Mouse (Mus musculus): ENCODE data around the gene Ccdc81. TPM values are rescaled to one million over a fixed set of nuclear protein-coding genes. Genes with fewer than 3 reads are reported as not detected.

Ccdc81 gene
- polyA plus RNA-seq, 1 experiment from 2014 or later, result 1.6 TPM

DNA sequence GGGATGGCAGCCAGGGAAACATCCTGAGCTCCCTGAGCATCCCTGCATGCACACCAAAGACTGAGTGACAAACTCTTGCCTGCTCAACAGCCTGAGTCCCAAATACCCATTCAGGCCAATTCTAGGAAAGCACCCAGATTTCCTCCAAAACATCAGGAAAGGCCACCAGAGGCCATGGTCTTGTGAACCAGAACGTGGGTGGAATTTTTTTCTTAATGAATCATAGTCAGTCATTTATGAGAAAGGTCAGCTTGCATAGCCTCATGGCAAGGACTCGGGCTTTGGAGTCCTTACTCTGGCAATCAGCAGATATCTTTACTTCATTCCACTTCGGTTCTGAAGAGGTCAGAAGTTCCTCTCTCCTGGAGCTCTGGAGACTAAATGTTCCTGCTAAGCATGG, 52.9 kb downstream of the Ccdc81 start:
- WGBS, result 83% methylated on average over 3 of the region's 3 CpGs
- no peaks in the 10 kb centered on the region for H3K9me3 ChIP-seq (replicated peaks; ENCODE audit: control insufficient read depth, low read length, poor library complexity, severe bottlenecking)
- no peak overlapping the region for H3K4me2 ChIP-seq (ENCODE audit: low read length)
- ATAC-seq, result no peak
- no peaks in the 10 kb centered on the region for H3K27me3 ChIP-seq (ENCODE audit: control insufficient read depth, insufficient read depth, low read depth, low read length)
- H3K4me3 ChIP-seq (ENCODE audit: low read depth, low read length), result no peak overlapping the region
- H3K27ac ChIP-seq (ENCODE audit: low read length), result no peak overlapping the region
- H3K4me1 ChIP-seq (ENCODE audit: control insufficient read depth, insufficient read depth, low read length), result no peaks in the 10 kb centered on the region
- no peak overlapping the region for H3K9ac ChIP-seq (ENCODE audit: low read depth, low read length)
- H3K36me3 ChIP-seq (ENCODE audit: control insufficient read depth, insufficient read depth, low read length), result no peaks in the 10 kb centered on the region

DNA sequence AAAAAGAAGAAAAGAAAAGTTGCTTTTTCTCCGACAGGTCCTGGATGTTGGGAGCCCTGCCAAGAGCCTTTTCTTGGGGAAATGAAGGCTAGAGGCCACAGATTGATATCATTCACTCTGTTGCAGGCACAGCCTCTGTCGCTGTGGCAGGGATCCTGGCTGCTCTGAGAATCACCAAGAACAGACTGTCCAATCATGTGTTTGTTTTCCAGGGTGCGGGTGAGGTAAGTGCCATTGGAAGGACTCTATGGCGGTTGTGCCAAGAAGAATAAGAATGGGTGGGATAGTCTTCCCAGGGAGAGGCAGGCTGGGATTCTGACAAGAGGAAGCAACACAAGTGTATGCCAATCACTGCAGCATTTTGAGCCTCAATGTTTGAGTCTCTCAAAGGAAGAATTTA, 57.8 kb downstream of the Ccdc81 start:
- H3K9me3 ChIP-seq (replicated peaks; ENCODE audit: control insufficient read depth, low read length, poor library complexity, severe bottlenecking), result no peaks in the 10 kb centered on the region
- no peaks in the 10 kb centered on the region for H3K36me3 ChIP-seq (ENCODE audit: control insufficient read depth, insufficient read depth, low read length)
- H3K9ac ChIP-seq (ENCODE audit: low read depth, low read length), result no peak overlapping the region
- 83% methylated on average over 4 of the region's 4 CpGs for WGBS
- no peak overlapping the region for H3K27ac ChIP-seq (ENCODE audit: low read length)
- no peaks in the 10 kb centered on the region for H3K27me3 ChIP-seq (ENCODE audit: control insufficient read depth, insufficient read depth, low read depth, low read length)
- H3K4me2 ChIP-seq (ENCODE audit: low read length), result no peak overlapping the region
- no peak for ATAC-seq
- no peak overlapping the region for H3K4me3 ChIP-seq (ENCODE audit: low read depth, low read length)
- no peaks in the 10 kb centered on the region for H3K4me1 ChIP-seq (ENCODE audit: control insufficient read depth, insufficient read depth, low read length)

DNA sequence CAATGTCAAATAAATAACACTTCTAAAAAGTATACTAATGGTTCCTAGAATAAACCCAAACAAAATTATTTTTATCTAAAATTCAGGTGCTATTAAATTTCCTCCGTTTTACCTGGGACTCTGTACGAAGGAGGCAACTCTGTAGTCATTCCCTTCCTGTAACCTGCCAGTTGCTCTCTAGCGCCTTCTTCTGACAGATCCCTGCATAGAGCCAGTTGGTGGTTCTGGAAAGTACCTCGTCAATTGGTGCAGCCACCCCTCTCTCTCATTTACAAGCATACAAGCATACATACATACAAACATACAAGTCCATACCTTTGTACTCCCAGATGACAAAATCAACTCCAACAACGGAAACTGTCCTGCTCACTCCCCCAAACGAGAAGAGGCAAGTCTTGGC, 59.9 kb downstream of the Ccdc81 start:
- 30% methylated on average over 6 of the region's 6 CpGs for WGBS
- Histone ChIP-seq H3K36me3 (ENCODE audit: control insufficient read depth, insufficient read depth, low read length) (no peaks in the 10 kb centered on the region), H3K27ac (ENCODE audit: low read length) (no peak overlapping the region), H3K9me3 (replicated peaks; ENCODE audit: control insufficient read depth, low read length, poor library complexity, severe bottlenecking) (no peaks in the 10 kb centered on the region), H3K4me2 (ENCODE audit: low read length) (no peak overlapping the region), H3K27me3 (ENCODE audit: control insufficient read depth, insufficient read depth, low read depth, low read length) (no peaks in the 10 kb centered on the region), H3K4me3 (ENCODE audit: low read depth, low read length) (no peak overlapping the region), H3K9ac (ENCODE audit: low read depth, low read length) (no peak overlapping the region), H3K4me1 (ENCODE audit: control insufficient read depth, insufficient read depth, low read length) (no peaks in the 10 kb centered on the region)
- ATAC-seq, result no peak

DNA sequence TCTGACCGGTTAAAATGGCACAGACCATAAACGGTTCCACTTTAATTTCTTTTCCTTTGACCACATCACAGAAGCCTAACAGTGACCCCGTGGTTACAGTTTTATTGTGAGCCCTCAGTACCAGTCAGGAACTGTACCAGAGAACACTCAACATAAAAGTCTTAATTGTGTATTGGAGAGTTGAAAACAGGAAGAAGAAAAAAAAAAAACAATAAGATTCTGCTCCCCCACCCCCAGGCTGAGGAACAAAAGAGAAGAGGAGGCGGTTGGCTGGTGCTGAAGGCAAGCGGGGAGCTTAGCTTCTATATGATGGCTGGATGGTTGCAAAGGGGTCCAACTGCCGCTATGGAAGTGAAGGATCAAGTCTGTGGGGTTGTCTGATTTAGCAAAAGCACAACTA, 60.3 kb downstream of the Ccdc81 start:
- WGBS, result 56% methylated on average over 6 of the region's 6 CpGs
- no peak for ATAC-seq
- Histone ChIP-seq H3K27me3 (ENCODE audit: control insufficient read depth, insufficient read depth, low read depth, low read length) (no peaks in the 10 kb centered on the region), H3K9me3 (replicated peaks; ENCODE audit: control insufficient read depth, low read length, poor library complexity, severe bottlenecking) (no peaks in the 10 kb centered on the region), H3K9ac (ENCODE audit: low read depth, low read length) (no peak overlapping the region), H3K27ac (ENCODE audit: low read length) (no peak overlapping the region), H3K4me2 (ENCODE audit: low read length) (no peak overlapping the region), H3K4me1 (ENCODE audit: control insufficient read depth, insufficient read depth, low read length) (no peaks in the 10 kb centered on the region), H3K36me3 (ENCODE audit: control insufficient read depth, insufficient read depth, low read length) (no peaks in the 10 kb centered on the region), H3K4me3 (ENCODE audit: low read depth, low read length) (no peak overlapping the region)

DNA sequence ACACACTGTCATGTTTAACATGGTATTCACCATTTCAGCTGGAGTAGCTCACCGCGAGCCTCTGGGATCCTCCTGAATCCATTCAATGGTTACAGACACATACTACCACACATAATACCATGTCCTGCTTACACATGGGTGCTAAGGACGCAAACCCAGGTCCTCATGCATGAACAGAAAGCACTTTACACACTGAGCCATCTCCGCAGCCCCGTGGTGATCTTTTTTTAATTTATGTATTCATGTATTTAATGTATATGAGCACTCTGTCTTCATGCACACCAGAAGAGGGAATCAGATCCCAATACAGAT, 61.1 kb downstream of the Ccdc81 start:
- Histone ChIP-seq H3K9me3 (replicated peaks; ENCODE audit: control insufficient read depth, low read length, poor library complexity, severe bottlenecking) (no peaks in the 10 kb centered on the region), H3K4me2 (ENCODE audit: low read length) (no peak overlapping the region), H3K27me3 (ENCODE audit: control insufficient read depth, insufficient read depth, low read depth, low read length) (no peaks in the 10 kb centered on the region), H3K4me1 (ENCODE audit: control insufficient read depth, insufficient read depth, low read length) (no peaks in the 10 kb centered on the region), H3K36me3 (ENCODE audit: control insufficient read depth, insufficient read depth, low read length) (no peaks in the 10 kb centered on the region), H3K9ac (ENCODE audit: low read depth, low read length) (no peak overlapping the region), H3K27ac (ENCODE audit: low read length) (no peak overlapping the region), H3K4me3 (ENCODE audit: low read depth, low read length) (no peak overlapping the region)
- ATAC-seq, result peak; percentile 22
- 90% methylated on average over 5 of the region's 5 CpGs for WGBS

DNA sequence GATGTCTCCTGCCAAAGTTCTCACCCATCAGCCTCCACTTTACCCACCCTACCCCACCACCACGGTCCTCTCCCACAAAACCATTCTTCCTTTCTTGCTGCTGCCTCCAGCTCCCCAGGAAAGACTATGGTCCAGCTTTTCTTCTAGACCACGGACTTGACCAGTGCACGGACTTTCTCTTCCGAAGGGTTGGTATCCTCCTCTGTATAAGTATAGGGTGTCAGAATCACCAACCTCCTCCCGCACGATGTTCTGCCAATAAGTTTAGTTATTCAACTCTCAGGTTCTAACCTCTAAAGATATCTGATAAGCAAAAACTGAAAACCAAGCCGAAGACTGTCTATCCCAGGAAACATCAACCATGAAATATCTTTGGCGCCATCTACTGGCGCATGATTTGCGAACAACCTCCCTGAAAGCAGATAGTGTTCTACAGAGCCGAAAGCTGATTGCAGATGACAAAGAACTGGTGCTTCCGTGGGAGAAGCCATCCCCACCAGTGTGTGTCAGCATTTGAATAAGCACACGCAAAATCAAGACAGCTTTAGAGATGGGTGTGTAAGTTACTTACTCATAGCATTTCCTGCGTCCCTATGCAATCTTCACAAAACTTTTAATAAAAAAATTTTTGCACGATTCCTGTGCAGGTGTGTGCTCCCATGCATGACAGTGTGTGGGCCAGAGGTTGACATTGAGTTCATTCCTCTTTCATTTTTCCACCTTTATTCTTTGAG, 61.6 kb downstream of the Ccdc81 start:
- H3K36me3 ChIP-seq (ENCODE audit: control insufficient read depth, insufficient read depth, low read length), result no peaks in the 10 kb centered on the region

DNA sequence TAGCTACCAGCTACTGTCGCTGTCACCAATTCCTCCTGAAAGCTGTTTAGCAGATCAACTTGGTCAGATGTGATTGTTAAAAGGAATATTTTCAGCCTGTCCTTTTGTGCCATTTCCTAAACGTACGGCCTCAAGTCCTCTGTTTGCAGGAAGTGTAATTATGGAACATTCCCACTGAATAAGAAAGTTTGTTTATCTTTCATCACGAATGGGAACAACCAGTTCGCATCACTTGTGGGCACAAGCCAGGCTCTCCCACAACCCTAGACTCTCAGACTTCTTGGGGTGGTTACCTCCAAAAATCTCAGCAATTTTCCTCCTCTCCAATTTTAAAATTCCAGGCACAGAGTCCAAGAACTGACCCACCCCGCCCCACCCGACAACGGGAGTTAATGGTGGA, 63.7 kb downstream of the Ccdc81 start:
- H3K9me3 ChIP-seq (replicated peaks; ENCODE audit: control insufficient read depth, low read length, poor library complexity, severe bottlenecking), result no peaks in the 10 kb centered on the region
- no peaks in the 10 kb centered on the region for H3K27me3 ChIP-seq (ENCODE audit: control insufficient read depth, insufficient read depth, low read depth, low read length)
- no peak overlapping the region for H3K9ac ChIP-seq (ENCODE audit: low read depth, low read length)
- H3K27ac ChIP-seq (ENCODE audit: low read length), result no peak overlapping the region
- 89% methylated on average over 8 of the region's 8 CpGs for WGBS
- no peak for ATAC-seq
- no peaks in the 10 kb centered on the region for H3K36me3 ChIP-seq (ENCODE audit: control insufficient read depth, insufficient read depth, low read length)
- H3K4me1 ChIP-seq (ENCODE audit: control insufficient read depth, insufficient read depth, low read length), result no peaks in the 10 kb centered on the region
- no peak overlapping the region for H3K4me2 ChIP-seq (ENCODE audit: low read length)
- H3K4me3 ChIP-seq (ENCODE audit: low read depth, low read length), result no peak overlapping the region

More for the DNA sequence above, 61.6 kb downstream of the Ccdc81 start:
- no peaks in the 10 kb centered on the region for H3K9me3 ChIP-seq (replicated peaks; ENCODE audit: control insufficient read depth, low read length, poor library complexity, severe bottlenecking)
- H3K4me1 ChIP-seq (ENCODE audit: control insufficient read depth, insufficient read depth, low read length), result no peaks in the 10 kb centered on the region
- peak; percentile 92 for ATAC-seq
- no peak overlapping the region for H3K4me2 ChIP-seq (ENCODE audit: low read length)
- H3K27ac ChIP-seq (ENCODE audit: low read length), result no peak overlapping the region
- no peaks in the 10 kb centered on the region for H3K27me3 ChIP-seq (ENCODE audit: control insufficient read depth, insufficient read depth, low read depth, low read length)
- H3K4me3 ChIP-seq (ENCODE audit: low read depth, low read length), result no peak overlapping the region
- H3K9ac ChIP-seq (ENCODE audit: low read depth, low read length), result no peak overlapping the region
- 37% methylated on average over 15 of the region's 15 CpGs for WGBS

DNA sequence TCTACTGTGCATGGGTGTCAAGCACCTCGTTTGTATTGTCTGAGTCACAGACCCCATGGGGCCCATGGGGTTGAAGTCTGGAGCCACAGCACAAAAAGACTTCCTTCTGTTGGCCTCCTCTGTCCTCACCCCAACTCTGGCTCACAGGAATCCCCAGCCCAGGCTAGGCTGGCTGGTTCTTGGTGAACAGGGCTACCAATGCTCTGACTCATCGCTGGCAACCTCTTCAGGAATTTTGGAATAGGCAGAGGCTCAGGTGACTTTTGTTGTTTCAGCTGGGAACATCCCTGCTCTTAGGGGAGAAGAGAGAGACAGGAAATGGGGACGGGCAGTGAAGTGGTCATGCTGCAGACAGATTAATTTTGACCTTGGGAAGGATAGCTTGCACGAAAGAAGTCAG, 65.6 kb downstream of the Ccdc81 start:
- no peaks in the 10 kb centered on the region for H3K27me3 ChIP-seq (ENCODE audit: control insufficient read depth, insufficient read depth, low read depth, low read length)
- WGBS, result 67% methylated on average over 4 of the region's 4 CpGs
- H3K27ac ChIP-seq (ENCODE audit: low read length), result no peak overlapping the region
- H3K4me3 ChIP-seq (ENCODE audit: low read depth, low read length), result no peak overlapping the region
- H3K4me2 ChIP-seq (ENCODE audit: low read length), result no peak overlapping the region
- no peak for ATAC-seq
- H3K9ac ChIP-seq (ENCODE audit: low read depth, low read length), result no peak overlapping the region
- no peaks in the 10 kb centered on the region for H3K9me3 ChIP-seq (replicated peaks; ENCODE audit: control insufficient read depth, low read length, poor library complexity, severe bottlenecking)
- no peaks in the 10 kb centered on the region for H3K36me3 ChIP-seq (ENCODE audit: control insufficient read depth, insufficient read depth, low read length)
- no peaks in the 10 kb centered on the region for H3K4me1 ChIP-seq (ENCODE audit: control insufficient read depth, insufficient read depth, low read length)

DNA sequence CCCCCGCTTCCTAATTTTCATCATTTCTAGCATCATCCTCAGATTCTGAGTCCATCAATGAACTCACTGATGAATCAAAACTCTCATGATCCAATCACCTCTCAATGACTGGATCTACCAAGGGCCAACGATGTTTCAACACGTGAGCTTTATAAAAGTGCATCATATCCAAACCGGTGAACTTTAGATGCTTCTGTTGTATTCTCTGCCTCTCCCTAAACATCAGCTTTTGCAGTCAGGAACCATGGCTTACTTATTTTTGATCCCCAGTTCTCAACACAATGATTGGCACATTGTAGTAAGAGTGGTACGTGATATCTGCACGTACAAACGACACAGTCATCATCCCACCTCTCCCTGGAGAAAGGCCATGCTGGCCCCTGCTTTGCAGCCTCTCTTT, 66.8 kb downstream of the Ccdc81 start:
- no peaks in the 10 kb centered on the region for H3K4me1 ChIP-seq (ENCODE audit: control insufficient read depth, insufficient read depth, low read length)
- H3K4me3 ChIP-seq (ENCODE audit: low read depth, low read length), result no peak overlapping the region
- 96% methylated on average over 7 of the region's 7 CpGs for WGBS
- H3K27ac ChIP-seq (ENCODE audit: low read length), result no peak overlapping the region
- ATAC-seq, result no peak
- H3K27me3 ChIP-seq (ENCODE audit: control insufficient read depth, insufficient read depth, low read depth, low read length), result no peaks in the 10 kb centered on the region
- H3K4me2 ChIP-seq (ENCODE audit: low read length), result no peak overlapping the region
- no peaks in the 10 kb centered on the region for H3K9me3 ChIP-seq (replicated peaks; ENCODE audit: control insufficient read depth, low read length, poor library complexity, severe bottlenecking)
- H3K9ac ChIP-seq (ENCODE audit: low read depth, low read length), result no peak overlapping the region
- no peaks in the 10 kb centered on the region for H3K36me3 ChIP-seq (ENCODE audit: control insufficient read depth, insufficient read depth, low read length)

Data from midbrain, embryonic 16.5 days (tissue).